Mouse (Mus musculus) cortical plate, adult 2 months (tissue): ENCODE measurements around the gene Prdm5.

Source experiments
- CTCF ChIP-seq: fragments of 200-500 bp; IDR thresholded peaks from 2 replicates; pipeline ENCODE4 v1.5.1; 2011; ENCODE audit warnings: mild to moderate bottlenecking, control low read depth, low read length; ENCODE audit not compliant: insufficient read depth; ENCODE audit errors: extremely low read depth
- POLR2A ChIP-seq: fragments of 200-500 bp; IDR thresholded peaks from 2 replicates; pipeline ENCODE4 v1.6.1; 2011; ENCODE audit warnings: mild to moderate bottlenecking, low read length, control low read depth; ENCODE audit not compliant: insufficient read depth; ENCODE audit errors: extremely low read depth

- TF ChIP-seq CTCF (no peak), POLR2A (no peak)
Measured at GRCm38 (mm10) chr6:65921703-65922102, 142.9 kb downstream of the Prdm5 start.
